Mouse (Mus musculus) heart, embryonic 10.5 days (tissue): ENCODE data around the gene Serpina16. TPM values are rescaled to one million over a fixed set of nuclear protein-coding genes. Genes with fewer than 3 reads are reported as not detected.

Experiments
- DNase-seq: peaks from one replicate; pipeline ENCODE4 v3.0.0-alpha.2; 2017; ENCODE audit warnings: low spot score
- H3K27ac ChIP-seq: fragments of 300-500 bp; sonication (generic); 2 replicates; pipeline ENCODE4 v1.5.1; 2016; ENCODE audit warnings: mild to moderate bottlenecking
- H3K27me3 ChIP-seq: fragments of 300-500 bp; sonication (generic); 2 replicates; pipeline ENCODE4 v1.6.1; 2016; ENCODE audit warnings: mild to moderate bottlenecking; ENCODE audit not compliant: poor library complexity, insufficient read depth, severe bottlenecking
- H3K36me3 ChIP-seq: fragments of 300-500 bp; sonication (generic); 2 replicates; pipeline ENCODE4 v1.6.1; 2016; ENCODE audit warnings: mild to moderate bottlenecking, moderate library complexity
- H3K4me1 ChIP-seq: fragments of 300-500 bp; sonication (generic); 2 replicates; pipeline ENCODE4 v1.6.1; 2016; ENCODE audit warnings: mild to moderate bottlenecking
- H3K4me3 ChIP-seq: fragments of 300-500 bp; sonication (generic); 2 replicates; pipeline ENCODE4 v1.5.1; 2016; ENCODE audit warnings: mild to moderate bottlenecking, moderate library complexity
- H3K9me3 ChIP-seq: fragments of 300-500 bp; sonication (generic); 2 replicates; pipeline ENCODE4 v1.6.1; 2016; ENCODE audit warnings: mild to moderate bottlenecking, moderate library complexity
- WGBS: fragments of 180-500 bp; shearing (Covaris S2); methylation state at CpG from one replicate; pipeline ENCODE4 v1.1.7; 2016; 5-methylcytosine and 5-hydroxymethylcytosine counted together
- polyA plus RNA-seq: library from polyadenylated mRNA; unstranded; fragments of >200 nt; fragmentation: Nextera tagmentation; extraction: Ambion mirVana; gene quantifications from 2 replicates; pipeline ENCODE4 v1.2.1, GENCODE M21; 2016

The Serpina16 gene
- polyA plus RNA-seq, 1 experiment from 2014 or later = not detected

GRCm38 (mm10) chr12:103653836-103654235, 22.1 kb downstream of the Serpina16 start:
- WGBS = 89% methylated on average over 2 of the region's 2 CpGs
- Histone ChIP-seq H3K4me3 (no peak overlapping the region), H3K9me3 (no peaks in the 10 kb centered on the region), H3K36me3 (no peaks in the 10 kb centered on the region), H3K27me3 (no peaks in the 10 kb centered on the region), H3K4me1 (no peaks in the 10 kb centered on the region), H3K27ac (no peak overlapping the region)
- DNase-seq = peak; percentile 57

- Histone ChIP-seq H3K4me1 (no peaks in the 10 kb centered on the region), H3K27me3 (no peaks in the 10 kb centered on the region), H3K4me3 (no peak overlapping the region), H3K36me3 (no peaks in the 10 kb centered on the region), H3K27ac (no peak overlapping the region), H3K9me3 (no peaks in the 10 kb centered on the region)
- WGBS = 63% methylated on average over 2 of the region's 2 CpGs
- no peak for DNase-seq
Observed at GRCm38 (mm10) chr12:103646314-103646713, 29.6 kb downstream of the Serpina16 start.

GRCm38 (mm10) chr12:103644601-103645000, 31.3 kb downstream of the Serpina16 start:
- H3K27me3 ChIP-seq = no peaks in the 10 kb centered on the region
- no peaks in the 10 kb centered on the region for H3K4me1 ChIP-seq
- WGBS = 31% methylated on average over 5 of the region's 5 CpGs
- no peaks in the 10 kb centered on the region for H3K36me3 ChIP-seq
- DNase-seq = no peak
- no peaks in the 10 kb centered on the region for H3K9me3 ChIP-seq
- no peak overlapping the region for H3K4me3 ChIP-seq
- H3K27ac ChIP-seq = no peak overlapping the region

GRCm38 (mm10) chr12:103643818-103644217, 32.1 kb downstream of the Serpina16 start:
- 72% methylated on average over 3 of the region's 3 CpGs for WGBS
- Histone ChIP-seq H3K27ac (no peak overlapping the region), H3K9me3 (no peaks in the 10 kb centered on the region), H3K4me1 (no peaks in the 10 kb centered on the region), H3K4me3 (no peak overlapping the region), H3K27me3 (no peaks in the 10 kb centered on the region), H3K36me3 (no peaks in the 10 kb centered on the region)
- DNase-seq = peak; percentile 64

GRCm38 (mm10) chr12:103643336-103643735, 32.6 kb downstream of the Serpina16 start:
- Histone ChIP-seq H3K9me3 (no peaks in the 10 kb centered on the region), H3K36me3 (no peaks in the 10 kb centered on the region), H3K4me3 (no peak overlapping the region), H3K27me3 (no peaks in the 10 kb centered on the region), H3K27ac (no peak overlapping the region), H3K4me1 (no peaks in the 10 kb centered on the region)
- DNase-seq = no peak
- 0% methylated on average over 2 of the region's 2 CpGs for WGBS

GRCm38 (mm10) chr12:103635846-103636245, 40.1 kb downstream of the Serpina16 start:
- no peak for DNase-seq
- Histone ChIP-seq H3K27ac (no peak overlapping the region), H3K4me3 (no peak overlapping the region), H3K4me1 (peaks cover 4% of the 10 kb centered on the region; the same call in 1 of the 2 replicates), H3K27me3 (no peaks in the 10 kb centered on the region), H3K36me3 (no peaks in the 10 kb centered on the region), H3K9me3 (no peaks in the 10 kb centered on the region)
- WGBS = 79% methylated on average over 2 of the region's 2 CpGs

- no peak for DNase-seq
- Histone ChIP-seq H3K27me3 (no peaks in the 10 kb centered on the region), H3K27ac (no peak overlapping the region), H3K4me3 (no peak overlapping the region), H3K4me1 (peaks cover 6% of the 10 kb centered on the region; the same call in 1 of the 2 replicates), H3K9me3 (no peaks in the 10 kb centered on the region), H3K36me3 (no peaks in the 10 kb centered on the region)
- WGBS = 68% methylated on average over 2 of the region's 2 CpGs
Observed at GRCm38 (mm10) chr12:103634430-103634829, 41.5 kb downstream of the Serpina16 start.

- no peaks in the 10 kb centered on the region for H3K36me3 ChIP-seq
- H3K27me3 ChIP-seq = no peaks in the 10 kb centered on the region
- no peak within 1 kb of the TSS for H3K4me3 ChIP-seq
- no peaks in the 10 kb centered on the region for H3K9me3 ChIP-seq
- no peak for DNase-seq
- H3K27ac ChIP-seq = no peak within 1 kb of the TSS
- WGBS = 53% methylated on average over 3 of the region's 3 CpGs
- H3K4me1 ChIP-seq = peaks cover 6% of the 10 kb centered on the region; the same call in 1 of the 2 replicates
Observed at GRCm38 (mm10) chr12:103631203-103631612, 44.7 kb downstream of the Serpina16 start, which contains the start of gene Serpina10. Gene Serpina10 (minus strand): TSS chr12:103631444.

Other genes with a start within 250 kb of the Serpina16 start
- gene Ifi27, start 241.9 kb downstream of the Serpina16 start, polyA plus RNA-seq = 2.4 and 6.6 TPM in 2 replicates
- 0.71 and 0.98 TPM in 2 replicates for gene Ifi27l2a, start 232.5 kb downstream of the Serpina16 start, polyA plus RNA-seq
- 0.17 and 0.20 TPM in 2 replicates for gene Ifi27l2b, start 218.9 kb downstream of the Serpina16 start, polyA plus RNA-seq
- 0.17 and 1.6 TPM in 2 replicates for gene Ppp4r4, start 143.9 kb downstream of the Serpina16 start, polyA plus RNA-seq
- 0.16 and 3.4 TPM in 2 replicates for gene Serpina10, start 44.7 kb downstream of the Serpina16 start, polyA plus RNA-seq
- gene Serpina6, start 18.9 kb downstream of the Serpina16 start, polyA plus RNA-seq = 2.7 and 78.7 TPM in 2 replicates
- gene Serpina1f, start 19.4 kb upstream of the Serpina16 start, polyA plus RNA-seq = 0.10 TPM in 1 of 2 replicates, not detected in the other
- gene Serpina1d, start 97.5 kb upstream of the Serpina16 start, polyA plus RNA-seq = 0.14 and 9.4 TPM in 2 replicates
- 1.3 and 49.0 TPM in 2 replicates for gene Serpina1b, start 154.2 kb upstream of the Serpina16 start, polyA plus RNA-seq
- 0.68 and 29.6 TPM in 2 replicates for gene Serpina1a, start 187.4 kb upstream of the Serpina16 start, polyA plus RNA-seq
- gene Serpina1c, start 228.7 kb upstream of the Serpina16 start, polyA plus RNA-seq = 0.22 and 4.4 TPM in 2 replicates